Mouse (Mus musculus): ENCODE results near the gene Map3k20.

Map3k20 gene

GRCm38 (mm10) chr2:72476486-72477211, 191.2 kb downstream of the Map3k20 start:
- in situ Hi-C loops (cut with MboI, MseI), result no loop called here

GRCm38 (mm10) chr2:72477221-72477620, 191.8 kb downstream of the Map3k20 start:
- in situ Hi-C loops (cut with MboI, MseI), result no loop called here

GRCm38 (mm10) chr2:72478176-72478575, 192.7 kb downstream of the Map3k20 start:
- in situ Hi-C loops (cut with MboI, MseI), result no loop called here

GRCm38 (mm10) chr2:72478921-72479320, 193.5 kb downstream of the Map3k20 start:
- in situ Hi-C loops (cut with MboI, MseI), result no loop called here

GRCm38 (mm10) chr2:72479818-72480217, 194.4 kb downstream of the Map3k20 start:
- in situ Hi-C loops (cut with MboI, MseI), result no loop called here

- in situ Hi-C loops (cut with MboI, MseI), result no loop called here
These were observed 206.2 kb downstream of the Map3k20 start for GRCm38 (mm10) chr2:72491650-72492049.
